Mouse (Mus musculus) granulocyte monocyte progenitor cell, adult 5-6 weeks (primary cell): Measurements from ENCODE around the gene Ccdc61. TPM values are rescaled to one million over a fixed set of nuclear protein-coding genes. Genes with fewer than 3 reads are reported as not detected.
"Not testable (repeated sequence)": the region's sequence is repeated elsewhere in the genome, so short reads cannot be mapped to it uniquely, and the experiment has no call there.

ENCODE experiments used
- ATAC-seq: replicated peaks from 2 replicates; pipeline ENCODE4 v1.8.0; 2016; ENCODE audit warnings: mild to moderate bottlenecking, moderate TSS enrichment, inconsistent platforms; ENCODE audit not compliant: poor library complexity, severe bottlenecking
- total RNA-seq, 2 experiments: library from RNA; stranded (forward) in 1 of 2; stranded (reverse) in 1 of 2; fragments of 200-712, 200-1000 nt in 1 of 2; fragments of >200 nt in 1 of 2; fragmentation: Nextera tagmentation in 1 of 2; gene quantifications; 2 replicates each; pipeline ENCODE4 v1.2.3; 2014 to 2017

The Ccdc61 gene
- total RNA-seq, 2 experiments from 2014 or later: 12.1 to 34.6 TPM

DNA sequence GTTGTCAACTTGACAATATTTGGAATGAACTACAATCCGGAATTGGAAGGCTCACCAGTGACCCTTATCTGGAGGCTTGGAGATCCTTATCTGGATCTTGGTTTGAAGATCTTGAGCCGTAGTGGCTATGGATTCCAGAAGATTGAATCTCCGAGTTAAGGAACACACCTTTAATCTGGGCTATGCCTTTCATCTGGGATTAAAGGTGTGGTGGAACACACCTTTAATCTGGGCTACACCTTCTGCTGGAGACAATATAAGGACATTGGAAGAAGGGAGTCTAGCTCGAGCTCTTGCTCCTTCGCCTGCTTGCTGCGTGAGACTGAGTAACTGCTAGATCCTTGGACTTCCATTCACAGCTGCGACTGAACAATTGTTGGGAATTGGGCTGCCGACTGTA is 39.2 kb downstream of the Ccdc61 start, which contains the start of gene Pglyrp1:
Gene Pglyrp1, plus strand, starts transcription at position 301 of the 400 bp plus-strand sequence.
- not testable (repeated sequence) for ATAC-seq

DNA sequence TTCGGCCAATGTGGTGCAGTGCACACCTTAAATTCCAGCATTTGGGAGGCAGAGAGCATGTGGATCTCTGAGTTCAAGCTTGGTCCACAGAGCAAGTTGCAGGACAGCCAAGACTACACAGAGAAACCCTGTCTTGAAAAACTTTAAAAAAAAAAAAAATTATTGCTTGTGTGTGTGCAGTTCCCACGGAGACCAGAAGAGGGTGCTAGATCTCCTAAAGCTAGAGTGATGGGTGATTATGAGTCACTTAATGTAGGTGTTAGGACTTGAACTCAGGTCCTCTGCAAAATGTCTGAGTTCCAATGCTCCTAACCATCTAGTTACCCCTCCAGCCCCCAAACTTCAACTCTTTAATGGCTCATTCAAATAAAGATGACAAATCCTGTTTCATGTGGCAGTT is 41.7 kb downstream of the Ccdc61 start:
- ATAC-seq: no peak

DNA sequence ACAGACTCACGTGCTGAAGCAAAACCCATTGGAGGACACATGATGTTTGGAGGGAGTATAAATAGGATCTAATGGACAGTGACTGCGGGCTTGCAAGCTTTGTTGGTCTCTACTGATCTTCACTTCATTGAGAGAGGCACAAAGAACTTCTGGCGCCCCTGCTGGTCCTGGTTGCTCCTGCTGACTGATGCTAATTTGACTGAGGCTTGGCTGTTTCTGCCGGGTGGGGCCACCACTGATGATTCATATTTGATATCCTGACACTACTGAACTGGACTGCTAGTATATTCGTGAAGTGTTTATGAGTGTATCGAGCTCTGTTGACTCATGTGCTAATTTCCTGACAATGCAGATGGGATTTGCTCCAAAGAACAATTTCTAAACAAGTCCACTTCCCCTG is 47.4 kb downstream of the Ccdc61 start:
- ATAC-seq: no peak

DNA sequence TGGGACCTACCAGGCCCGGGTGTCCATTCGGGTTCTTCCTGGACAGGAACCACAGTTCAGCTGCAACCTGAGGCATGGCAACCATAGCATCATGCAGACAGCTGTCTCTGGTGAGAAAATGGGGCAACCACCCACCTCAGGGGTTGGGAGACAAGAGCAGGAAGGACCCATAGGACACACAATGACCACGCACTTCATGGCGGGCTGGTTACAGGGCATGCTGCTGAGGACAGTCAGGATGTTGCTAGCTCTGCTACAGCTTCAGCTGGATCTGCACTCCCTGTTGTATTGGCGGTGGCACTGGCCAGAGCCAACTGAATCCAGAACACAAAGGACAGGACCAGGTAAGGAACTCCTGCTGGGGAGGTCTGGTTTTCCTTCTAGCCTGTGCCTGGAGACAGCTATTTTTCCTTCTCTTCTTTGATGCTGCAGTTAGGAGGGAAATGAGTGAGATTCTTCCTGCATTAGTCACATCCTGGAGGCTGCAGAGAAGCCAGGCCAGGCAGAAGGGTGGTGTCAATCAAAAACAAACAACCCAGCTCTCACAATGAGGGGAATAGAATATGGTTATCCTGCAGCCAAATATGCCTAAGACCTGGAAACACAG is 51.8 kb downstream of the Ccdc61 start:
- ATAC-seq: no peak

DNA sequence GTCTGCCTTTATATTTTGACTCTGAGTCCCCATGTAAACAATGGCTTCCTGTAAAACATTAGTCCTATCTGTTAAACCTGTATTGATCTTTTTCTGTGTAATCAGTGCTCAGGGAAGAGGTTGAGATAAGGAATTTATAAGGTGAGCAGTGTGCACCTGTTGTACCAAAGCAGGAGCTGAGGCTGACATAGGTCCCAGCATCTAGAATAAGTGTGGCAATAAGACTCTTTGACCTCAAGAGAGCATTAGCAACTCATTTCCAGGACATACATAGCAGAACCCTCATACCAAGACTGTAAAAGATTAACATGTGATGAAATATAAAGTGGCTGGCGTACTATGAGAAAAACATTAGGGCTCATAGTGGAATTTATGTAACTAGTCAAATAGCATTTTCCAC is 61.8 kb downstream of the Ccdc61 start:
- no peak for ATAC-seq

DNA sequence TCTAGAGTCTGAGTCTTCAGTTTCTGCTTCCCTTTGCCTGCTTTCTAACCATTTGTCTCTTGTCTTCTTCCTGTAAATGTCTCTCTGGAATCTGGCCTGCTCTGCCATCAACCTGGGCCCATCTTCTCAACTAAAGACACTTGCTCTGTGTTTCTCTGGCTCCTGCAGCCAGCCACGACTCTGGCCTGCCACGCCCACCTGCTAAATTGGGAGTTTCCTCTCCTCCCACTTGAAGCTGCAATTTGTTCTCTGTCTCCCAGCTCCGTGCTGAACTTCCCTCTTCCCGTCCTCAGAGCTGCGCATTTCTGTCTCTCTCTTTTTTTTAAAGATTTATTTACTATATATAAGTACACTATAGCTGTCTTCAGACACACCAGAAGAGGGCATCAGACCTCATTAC is 65.4 kb downstream of the Ccdc61 start:
- ATAC-seq: no peak

DNA sequence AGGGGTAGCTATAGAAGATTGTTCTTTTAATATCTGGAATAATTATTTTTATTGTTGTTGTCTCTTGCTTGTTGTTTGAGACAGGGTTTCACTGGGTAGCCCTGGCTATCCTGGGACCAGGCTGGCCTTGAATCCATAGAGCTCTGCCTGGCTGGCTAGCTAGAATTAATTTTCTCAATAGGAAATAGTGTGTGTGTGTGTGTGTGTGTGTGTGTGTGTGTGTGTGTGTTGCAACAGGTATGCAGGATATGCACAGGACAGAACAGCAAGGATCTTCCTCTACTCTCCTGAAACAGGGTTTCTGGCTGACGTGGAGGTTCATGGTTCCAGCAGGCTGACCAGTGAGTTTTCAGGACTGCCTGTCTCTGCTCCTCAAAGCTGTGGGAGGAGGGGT is 69.0 kb downstream of the Ccdc61 start:
- ATAC-seq: no peak; the same call in 1 of the 2 replicates

Other genes with a start within 250 kb of the Ccdc61 start
- gene Psg20, start 224.2 kb downstream of the Ccdc61 start, total RNA-seq (2014; fragmentation: Nextera tagmentation): not detected in 2 replicates
- not detected in 2 replicates for gene Psg20, start 224.2 kb downstream of the Ccdc61 start, total RNA-seq (2017)
- gene Psg22, start 192.3 kb downstream of the Ccdc61 start, total RNA-seq (2014; fragmentation: Nextera tagmentation): not detected in 2 replicates
- gene Psg22, start 192.3 kb downstream of the Ccdc61 start, total RNA-seq (2017): not detected in 2 replicates
- gene Psg19, start 111.9 kb downstream of the Ccdc61 start, total RNA-seq (2014; fragmentation: Nextera tagmentation): not detected in 2 replicates
- gene Psg19, start 111.9 kb downstream of the Ccdc61 start, total RNA-seq (2017): not detected in 2 replicates
- not detected in 2 replicates for gene Psg17, start 88.8 kb downstream of the Ccdc61 start, total RNA-seq (2014; fragmentation: Nextera tagmentation)
- gene Psg17, start 88.8 kb downstream of the Ccdc61 start, total RNA-seq (2017): not detected in 2 replicates
- 0.34 TPM in 1 of 2 replicates, not detected in the other for gene Mill2, start 70.4 kb downstream of the Ccdc61 start, total RNA-seq (2014; fragmentation: Nextera tagmentation)
- gene Mill2, start 70.4 kb downstream of the Ccdc61 start, total RNA-seq (2017): 0.04 TPM in 1 of 2 replicates, not detected in the other
- 112 and 117 TPM in 2 replicates for gene Pglyrp1, start 39.1 kb downstream of the Ccdc61 start, total RNA-seq (2014; fragmentation: Nextera tagmentation)
- gene Pglyrp1, start 39.1 kb downstream of the Ccdc61 start, total RNA-seq (2017): 17.6 and 21.2 TPM in 2 replicates
- gene Nova2, start 15.5 kb upstream of the Ccdc61 start, total RNA-seq (2014; fragmentation: Nextera tagmentation): not detected in 2 replicates
- not detected in 2 replicates for gene Nova2, start 15.5 kb upstream of the Ccdc61 start, total RNA-seq (2017)
- not detected in 2 replicates for gene Nanos2, start 77.0 kb upstream of the Ccdc61 start, total RNA-seq (2014; fragmentation: Nextera tagmentation)
- not detected in 2 replicates for gene Nanos2, start 77.0 kb upstream of the Ccdc61 start, total RNA-seq (2017)
- gene Mypop, start 80.8 kb upstream of the Ccdc61 start, total RNA-seq (2014; fragmentation: Nextera tagmentation): not detected in 2 replicates
- 0.82 TPM in 1 of 2 replicates, not detected in the other for gene Mypop, start 80.8 kb upstream of the Ccdc61 start, total RNA-seq (2017)
- 14.5 and 24.3 TPM in 2 replicates for gene Irf2bp1, start 93.6 kb upstream of the Ccdc61 start, total RNA-seq (2014; fragmentation: Nextera tagmentation)
- gene Irf2bp1, start 93.6 kb upstream of the Ccdc61 start, total RNA-seq (2017): 8.4 and 17.5 TPM in 2 replicates
- not detected in 2 replicates for gene Foxa3, start 113.1 kb upstream of the Ccdc61 start, total RNA-seq (2014; fragmentation: Nextera tagmentation)
- not detected in 2 replicates for gene Foxa3, start 113.1 kb upstream of the Ccdc61 start, total RNA-seq (2017)
- gene Sympk, start 114.0 kb upstream of the Ccdc61 start, total RNA-seq (2014; fragmentation: Nextera tagmentation): 79.9 and 98.6 TPM in 2 replicates
- 38.5 and 46.7 TPM in 2 replicates for gene Sympk, start 114.0 kb upstream of the Ccdc61 start, total RNA-seq (2017)
- gene Rsph6a, start 144.3 kb upstream of the Ccdc61 start, total RNA-seq (2014; fragmentation: Nextera tagmentation): not detected in 2 replicates
- not detected in 2 replicates for gene Rsph6a, start 144.3 kb upstream of the Ccdc61 start, total RNA-seq (2017)
- 2.2 and 4.9 TPM in 2 replicates for gene Dmwd, start 165.8 kb upstream of the Ccdc61 start, total RNA-seq (2014; fragmentation: Nextera tagmentation)
- 0.99 and 3.4 TPM in 2 replicates for gene Dmwd, start 165.8 kb upstream of the Ccdc61 start, total RNA-seq (2017)
- 0.32 TPM in 1 of 2 replicates, not detected in the other for gene Dmpk, start 173.4 kb upstream of the Ccdc61 start, total RNA-seq (2014; fragmentation: Nextera tagmentation)
- 1.0 TPM in 1 of 2 replicates, not detected in the other for gene Dmpk, start 173.4 kb upstream of the Ccdc61 start, total RNA-seq (2017)
- gene Six5, start 184.2 kb upstream of the Ccdc61 start, total RNA-seq (2014; fragmentation: Nextera tagmentation): 4.0 and 8.1 TPM in 2 replicates
- gene Six5, start 184.2 kb upstream of the Ccdc61 start, total RNA-seq (2017): 1.6 and 2.7 TPM in 2 replicates
- gene Gm4969, start 208.0 kb upstream of the Ccdc61 start, total RNA-seq (2014; fragmentation: Nextera tagmentation): 0.71 TPM in 1 of 2 replicates, not detected in the other
- 0.05 TPM in 1 of 2 replicates, not detected in the other for gene Gm4969, start 208.0 kb upstream of the Ccdc61 start, total RNA-seq (2017)
- 3.1 and 4.9 TPM in 2 replicates for gene Fbxo46, start 209.4 kb upstream of the Ccdc61 start, total RNA-seq (2014; fragmentation: Nextera tagmentation)
- 4.7 and 5.4 TPM in 2 replicates for gene Fbxo46, start 209.4 kb upstream of the Ccdc61 start, total RNA-seq (2017)
- 4.2 and 12.0 TPM in 2 replicates for gene Qpctl, start 238.9 kb upstream of the Ccdc61 start, total RNA-seq (2014; fragmentation: Nextera tagmentation)
- 4.9 and 5.0 TPM in 2 replicates for gene Qpctl, start 238.9 kb upstream of the Ccdc61 start, total RNA-seq (2017)
- 91.5 and 121 TPM in 2 replicates for gene Snrpd2, start 239.3 kb upstream of the Ccdc61 start, total RNA-seq (2014; fragmentation: Nextera tagmentation)
- gene Snrpd2, start 239.3 kb upstream of the Ccdc61 start, total RNA-seq (2017): 83.2 and 158 TPM in 2 replicates